Mouse (Mus musculus) adrenal gland, postnatal 0 days (tissue): ENCODE data around the gene Klhl18. TPM values are rescaled to one million over a fixed set of nuclear protein-coding genes. Genes with fewer than 3 reads are reported as not detected.

Experiments used
- polyA plus RNA-seq: library from polyadenylated mRNA; unstranded; fragments of >200 nt; fragmentation: Nextera tagmentation; extraction: Ambion mirVana; gene quantifications from 2 replicates; pipeline ENCODE4 v1.2.1, GENCODE M21; 2015

Gene Klhl18
- polyA plus RNA-seq, result 4.1 and 4.6 TPM in 2 replicates

GRCm38 (mm10) chr9:110476124-110477091 is at the start of gene Klhl18, which contains the start of gene Kif9:
Klhl18 (minus strand) TSS chr9:110476694.
Kif9 (plus strand) TSS chr9:110476958.

GRCm38 (mm10) chr9:110419511-110420112 is 56.9 kb downstream of the Klhl18 start, which contains the start of gene Ngp:
Ngp (plus strand) TSS chr9:110419747.

GRCm38 (mm10) chr9:110408099-110408773 is 68.3 kb downstream of the Klhl18 start, which contains the start of gene Ptpn23:
Ptpn23 (minus strand) TSS chr9:110408213.

Other genes with a start within 250 kb of the Klhl18 start
- gene Cspg5, start 232.9 kb downstream of the Klhl18 start, polyA plus RNA-seq, result 26.1 and 28.6 TPM in 2 replicates
- gene Elp6, start 171.5 kb downstream of the Klhl18 start, polyA plus RNA-seq, result 13.8 and 16.6 TPM in 2 replicates
- 38.8 and 79.2 TPM in 2 replicates for gene Scap, start 143.4 kb downstream of the Klhl18 start, polyA plus RNA-seq
- 8.7 and 12.2 TPM in 2 replicates for gene Ptpn23, start 68.5 kb downstream of the Klhl18 start, polyA plus RNA-seq
- 31.1 and 63.8 TPM in 2 replicates for gene Ngp, start 56.9 kb downstream of the Klhl18 start, polyA plus RNA-seq
- gene Kif9, start 264 bp upstream of the Klhl18 start, polyA plus RNA-seq, result 0.90 and 1.7 TPM in 2 replicates
- gene Setd2, start 55.9 kb upstream of the Klhl18 start, polyA plus RNA-seq, result 16.0 and 22.4 TPM in 2 replicates
- 37.6 and 41.6 TPM in 2 replicates for gene Nradd, start 147.8 kb upstream of the Klhl18 start, polyA plus RNA-seq
- 0.90 and 1.3 TPM in 2 replicates for gene Nbeal2, start 177.5 kb upstream of the Klhl18 start, polyA plus RNA-seq
- 97.3 and 123 TPM in 2 replicates for gene Ccdc12, start 179.8 kb upstream of the Klhl18 start, polyA plus RNA-seq